Mouse (Mus musculus) heart, postnatal 0 days (tissue): ENCODE results near the gene Hist1h2ai. TPM values are rescaled to one million over a fixed set of nuclear protein-coding genes. Genes with fewer than 3 reads are reported as not detected.
"Not testable (repeated sequence)": the region's sequence is repeated elsewhere in the genome, so short reads cannot be mapped to it uniquely, and the experiment has no call there.

Source experiments
- ATAC-seq: fragments of 200-750 bp; cut with Nextera tagmentation; 2 replicates; pipeline ENCODE4 v1.8.0; 2017; ENCODE audit warnings: low read depth, moderate number of reproducible peaks, moderate library complexity; ENCODE audit not compliant: insufficient read depth
- DNase-seq: peaks from one replicate; pipeline ENCODE4 v3.0.0-alpha.2; 2016; ENCODE audit warnings: low spot score
- H3K27ac ChIP-seq: fragments of 300-500 bp; sonication (generic); 2 replicates; pipeline ENCODE4 v1.5.1; 2014; ENCODE audit warnings: low read depth, mild to moderate bottlenecking
- H3K27me3 ChIP-seq: fragments of 300-500 bp; sonication (generic); 2 replicates; pipeline ENCODE4 v1.6.1; 2014; ENCODE audit warnings: low read length, mixed read lengths; ENCODE audit not compliant: control insufficient read depth, insufficient read depth
- H3K36me3 ChIP-seq: fragments of 300-500 bp; sonication (generic); replicated peaks from 2 replicates; pipeline ENCODE4 v1.6.1; 2014; ENCODE audit warnings: low read length, mixed read lengths; ENCODE audit not compliant: control insufficient read depth, insufficient read depth
- H3K4me1 ChIP-seq: fragments of 300-500 bp; sonication (generic); 2 replicates; pipeline ENCODE4 v1.6.1; 2014; ENCODE audit warnings: antibody characterized with exemption; ENCODE audit not compliant: control insufficient read depth, insufficient read depth
- H3K4me2 ChIP-seq: fragments of 300-500 bp; sonication (generic); 2 replicates; pipeline ENCODE4 v1.6.1; 2014; ENCODE audit warnings: low read depth, mild to moderate bottlenecking, low read length, moderate library complexity
- H3K4me3 ChIP-seq: fragments of 300-500 bp; sonication (generic); 2 replicates; pipeline ENCODE4 v1.5.1; 2014; ENCODE audit warnings: low read depth, low read length
- H3K9ac ChIP-seq: fragments of 300-500 bp; sonication (generic); replicated peaks from 2 replicates; pipeline ENCODE4 v1.6.1; 2014; ENCODE audit warnings: low read depth, low read length, mixed read lengths
- H3K9me3 ChIP-seq: fragments of 300-500 bp; sonication (generic); replicated peaks from 2 replicates; pipeline ENCODE4 v1.6.1; 2016; ENCODE audit warnings: low read length; ENCODE audit not compliant: control insufficient read depth
- CTCF ChIP-seq: IDR thresholded peaks from 2 replicates; pipeline ENCODE4 v1.5.1; 2016; ENCODE audit warnings: antibody characterized with exemption, control low read depth, low read depth
- EP300 ChIP-seq: IDR thresholded peaks from 2 replicates; pipeline ENCODE4 v1.6.1; 2016; ENCODE audit warnings: antibody characterized with exemption, low read depth
- WGBS: fragments of 180-500 bp; shearing (Covaris S2); extraction: QIAGEN DNeasy Blood & Tissue Kit; methylation state at CpG from one replicate; pipeline ENCODE4 v1.1.7; 2014; 5-methylcytosine and 5-hydroxymethylcytosine counted together
- polyA plus RNA-seq: library from polyadenylated mRNA; unstranded; fragments of >200 nt; fragmentation: Nextera tagmentation; extraction: Ambion mirVana; gene quantifications from 2 replicates; pipeline ENCODE4 v1.2.1, GENCODE M21; 2015
- total RNA-seq: library from RNA; depleted of rRNA; stranded (reverse); fragments of >200 nt; gene quantifications from 2 replicates; pipeline ENCODE4 v1.2.3, GENCODE M21; 2014; ENCODE audit warnings: low replicate concordance

Gene Hist1h2ai
- total and polyA plus RNA-seq, 2 experiments from 2014 or later, result 3.6 to 828 TPM

- Histone ChIP-seq H3K36me3 (no peaks in the 10 kb centered on the region), H3K4me2 (peak overlapping the region; percentile 54), H3K27me3 (no peaks in the 10 kb centered on the region), H3K4me3 (peak overlapping the region; percentile 30), H3K9me3 (no peaks in the 10 kb centered on the region), H3K27ac (peak overlapping the region; percentile 16; the same call in 1 of the 2 replicates), H3K9ac (peak overlapping the region; percentile 51; the same call in 1 of the 2 replicates), H3K4me1 (peaks cover 21% of the 10 kb centered on the region)
- WGBS, result 75% methylated on average over 4 of the region's 4 CpGs
- DNase-seq, result no peak
- ATAC-seq, result no peak
- TF ChIP-seq EP300 (no peak), CTCF (no peak)
Observed at GRCm38 (mm10) chr13:21718381-21719080, 2.3 kb downstream of the Hist1h2ai start.

- Histone ChIP-seq H3K9ac (0 out of 2 replicates have a peak overlapping the region, but pooled peaks have one; percentile 15), H3K4me3 (peak overlapping the region; percentile 47), H3K4me1 (peaks cover 14% of the 10 kb centered on the region; the same call in 1 of the 2 replicates), H3K27ac (peak overlapping the region; percentile 77), H3K4me2 (peak overlapping the region; percentile 66)
- H3K9me3 ChIP-seq, H3K27me3 ChIP-seq, H3K36me3 ChIP-seq, DNase-seq: not testable (repeated sequence)
- 3% methylated on average over 17 of the region's 44 CpGs for WGBS
- ATAC-seq, result peak; percentile 21; the same call in 1 of the 2 replicates
Observed at GRCm38 (mm10) chr13:21721107-21721756, 5.0 kb downstream of the Hist1h2ai start.

- Histone ChIP-seq H3K9ac (peak within 1 kb of the TSS; percentile 15; the same call in 1 of the 2 replicates), H3K27ac (peak within 1 kb of the TSS; percentile 77), H3K4me1 (peaks cover 14% of the 10 kb centered on the region; the same call in 1 of the 2 replicates), H3K4me2 (peak within 1 kb of the TSS; percentile 66), H3K4me3 (peak within 1 kb of the TSS; percentile 47)
- H3K9me3 ChIP-seq, H3K36me3 ChIP-seq, H3K27me3 ChIP-seq: not testable (repeated sequence)
- ATAC-seq (peak; percentile 92), DNase-seq (peak; percentile 96)
- under 1% methylated on average over 36 of the region's 37 CpGs for whole genome bisulfite sequencing
Observed at GRCm38 (mm10) chr13:21721757-21722372, 5.6 kb downstream of the Hist1h2ai start, which contains the start of gene Hist1h2bm. TSS of gene Hist1h2bm (plus strand) at chr13:21722044.

GRCm38 (mm10) chr13:21722373-21722925 is 6.2 kb downstream of the Hist1h2ai start:
- H3K27ac ChIP-seq, result peak overlapping the region; percentile 77
- no peaks in the 10 kb centered on the region for H3K36me3 ChIP-seq
- peak overlapping the region; percentile 66 for H3K4me2 ChIP-seq
- H3K27me3 ChIP-seq, result no peaks in the 10 kb centered on the region
- H3K9me3 ChIP-seq, result no peaks in the 10 kb centered on the region
- TF ChIP-seq EP300, result no peak
- no peak for TF ChIP-seq CTCF
- peak; percentile 21 for ATAC-seq
- peaks cover 14% of the 10 kb centered on the region; the same call in 1 of the 2 replicates for H3K4me1 ChIP-seq
- WGBS, result 6% methylated on average over 11 of the region's 11 CpGs
- H3K9ac ChIP-seq, result no peak overlapping the region
- DNase-seq, result no peak
- peak overlapping the region; percentile 47 for H3K4me3 ChIP-seq

GRCm38 (mm10) chr13:21722993-21723836 is 7.0 kb downstream of the Hist1h2ai start:
- Histone ChIP-seq H3K9ac (no peak overlapping the region), H3K4me2 (peak overlapping the region; percentile 66; the same call in 1 of the 2 replicates), H3K9me3 (no peaks in the 10 kb centered on the region), H3K4me3 (no peak overlapping the region), H3K36me3 (no peaks in the 10 kb centered on the region), H3K27me3 (no peaks in the 10 kb centered on the region), H3K4me1 (peaks cover 14% of the 10 kb centered on the region; the same call in 1 of the 2 replicates), H3K27ac (no peak overlapping the region)
- WGBS, result 46% methylated on average over 5 of the region's 5 CpGs
- TF ChIP-seq EP300, result no peak
- no peak for TF ChIP-seq CTCF
- no peak for ATAC-seq
- DNase-seq, result no peak
